Mouse (Mus musculus): ENCODE measurements around the gene Lrmda.

Gene Lrmda

DNA sequence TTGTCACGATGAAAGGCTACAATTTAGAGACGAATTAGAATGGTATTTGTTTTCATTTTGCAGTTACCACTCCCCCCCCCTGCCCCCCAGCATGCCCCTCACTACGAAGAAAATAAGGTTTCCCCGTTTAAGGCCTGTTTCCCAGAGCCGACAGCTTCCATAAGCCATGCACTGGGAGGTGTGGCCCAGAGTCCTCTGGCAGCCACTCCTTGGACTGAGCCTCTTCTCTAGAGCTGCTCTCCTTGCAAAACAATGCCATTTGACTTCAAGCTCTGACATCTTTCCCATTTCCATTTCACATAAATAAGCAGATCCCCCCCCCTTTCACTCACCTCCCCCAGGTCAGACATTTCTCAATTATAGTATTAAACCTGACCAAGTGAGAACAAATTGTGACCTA lies 654.1 kb downstream of the Lrmda start:
- no peak for DNase-seq

DNA sequence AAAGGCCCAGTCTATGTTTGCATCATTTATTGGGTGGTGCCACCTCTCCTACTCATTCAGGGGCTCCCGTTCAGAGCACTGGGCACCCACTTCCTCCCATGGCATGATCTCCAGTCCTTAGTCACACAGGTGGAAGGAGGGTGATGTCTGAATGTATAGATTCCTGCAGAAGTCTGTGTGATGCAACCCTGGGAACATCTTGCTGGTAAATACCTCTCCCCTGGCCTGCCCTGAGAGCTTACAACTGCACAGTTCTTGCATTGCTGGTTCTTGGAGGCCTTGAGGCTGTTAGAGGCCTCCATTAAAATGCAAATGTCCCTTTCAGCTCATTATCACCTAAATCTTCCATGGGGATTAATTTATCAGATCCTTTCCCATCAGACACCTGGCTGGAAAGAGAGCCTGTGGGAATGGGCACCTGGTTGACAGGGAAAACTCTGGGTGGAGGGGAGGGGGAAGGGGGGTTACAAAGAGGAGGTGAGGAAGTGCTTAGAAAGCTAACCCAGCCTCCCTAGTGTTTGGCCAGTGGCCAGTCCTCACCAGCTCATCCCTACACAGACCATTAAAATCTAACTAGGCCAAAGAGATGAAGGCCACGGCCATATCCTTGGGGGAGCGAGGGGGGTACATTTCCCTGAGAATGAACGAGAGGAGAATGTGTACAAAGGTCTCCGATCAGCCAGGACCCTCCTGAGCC lies 659.6 kb downstream of the Lrmda start:
- DNase-seq, result no peak

- DNase-seq, result no peak
Observed at GRCm38 (mm10) chr14:22679705-22680643, 660.5 kb downstream of the Lrmda start.

GRCm38 (mm10) chr14:22686886-22687285 lies 667.4 kb downstream of the Lrmda start:
- DNase-seq, result no peak

GRCm38 (mm10) chr14:22688399-22688798 lies 668.9 kb downstream of the Lrmda start:
- DNase-seq, result no peak

DNA sequence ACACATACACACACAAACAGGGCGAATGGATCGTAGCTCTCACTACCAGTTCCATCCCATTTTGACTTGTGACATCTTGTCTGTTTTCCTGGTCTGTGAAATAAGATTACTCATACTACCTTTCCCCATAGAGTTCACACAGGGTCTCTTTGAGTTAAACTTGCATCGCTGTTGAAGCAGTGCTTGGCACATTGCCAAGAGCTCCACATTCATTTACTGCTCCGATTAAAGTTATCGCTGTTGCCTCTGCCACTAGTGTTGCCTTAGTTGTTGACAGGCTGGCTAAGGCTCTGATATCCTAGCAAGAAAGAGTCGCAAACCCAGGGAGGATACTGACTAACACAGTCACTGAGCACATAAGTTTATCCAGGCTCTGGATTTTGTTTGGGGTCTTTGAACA lies 675.9 kb downstream of the Lrmda start:
- DNase-seq, result no peak

GRCm38 (mm10) chr14:22695931-22696365 lies 676.4 kb downstream of the Lrmda start:
- DNase-seq, result no peak

GRCm38 (mm10) chr14:22700236-22700635 lies 680.7 kb downstream of the Lrmda start:
- DNase-seq, result no peak

GRCm38 (mm10) chr14:22700690-22701089 lies 681.2 kb downstream of the Lrmda start:
- DNase-seq, result no peak

DNA sequence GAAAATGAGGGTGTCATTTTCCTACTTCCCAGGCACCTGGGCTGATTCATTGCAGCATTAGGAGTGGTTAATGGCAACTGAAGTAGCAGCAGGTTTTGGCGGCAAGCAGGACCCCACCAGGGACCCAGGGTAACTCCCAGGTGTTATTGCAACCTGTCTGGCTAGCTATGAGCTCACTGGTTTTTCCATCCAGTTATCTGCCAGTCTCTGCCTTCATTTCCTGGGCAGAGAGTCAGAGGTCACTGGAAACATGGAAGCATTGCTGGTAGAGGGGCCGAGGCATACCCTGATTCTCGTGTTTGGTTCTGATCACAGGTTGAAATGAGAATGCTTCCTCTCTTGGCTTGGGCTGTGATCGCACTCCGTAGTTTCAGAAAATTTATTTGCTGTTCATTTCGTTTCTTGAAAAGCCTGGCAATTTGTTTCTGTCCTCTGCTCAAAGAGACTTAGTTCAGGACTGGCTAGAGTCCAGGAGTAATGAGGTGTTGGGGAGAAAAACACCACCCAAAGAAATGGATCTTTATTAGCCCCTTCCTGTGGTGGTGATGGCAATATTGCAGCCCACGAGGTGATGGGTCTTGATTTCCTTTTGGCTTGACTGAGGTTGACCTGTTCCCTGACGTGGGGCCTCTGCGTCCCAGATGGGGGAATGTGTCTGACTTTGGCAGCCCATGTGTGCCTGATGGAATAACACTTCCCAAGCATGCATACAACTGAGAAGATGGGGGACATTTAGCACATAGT lies 688.6 kb downstream of the Lrmda start:
- no peak for DNase-seq

DNA sequence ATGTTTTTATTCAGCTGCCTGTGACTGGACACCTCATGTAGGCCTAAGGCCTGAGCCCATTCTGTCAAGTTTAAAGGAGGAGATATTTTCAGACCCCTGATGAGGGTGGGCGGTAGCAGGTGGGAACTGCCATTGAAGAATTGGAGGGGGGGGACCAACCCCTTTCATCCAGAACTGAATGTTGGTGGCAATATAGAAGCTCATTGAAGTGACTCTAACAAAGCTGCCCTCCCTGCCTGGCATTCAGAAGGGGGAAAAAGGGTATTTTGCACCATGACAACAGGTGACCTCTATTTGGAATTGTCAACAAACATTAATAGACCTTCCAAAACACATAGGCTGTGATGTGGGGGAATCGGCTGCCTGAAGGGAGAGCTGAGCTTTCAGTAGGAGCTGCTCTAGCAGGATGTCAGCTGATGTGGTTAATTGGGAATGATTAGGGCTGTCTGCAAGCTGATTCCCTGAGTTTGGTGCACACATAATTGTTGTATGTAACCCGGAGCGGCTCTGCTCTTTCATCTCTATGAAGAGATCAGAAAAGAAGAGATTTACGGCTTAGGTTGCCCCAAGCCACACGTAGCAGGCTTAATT lies 690.7 kb downstream of the Lrmda start:
- no peak for DNase-seq

- no peak for DNase-seq
Observed at GRCm38 (mm10) chr14:22712388-22712787, 692.9 kb downstream of the Lrmda start.

GRCm38 (mm10) chr14:22715581-22716378 lies 696.3 kb downstream of the Lrmda start:
- no peak for DNase-seq

GRCm38 (mm10) chr14:22719968-22720367 lies 700.5 kb downstream of the Lrmda start:
- no peak for DNase-seq

- no peak for DNase-seq
Observed at GRCm38 (mm10) chr14:22721845-22722244, 702.3 kb downstream of the Lrmda start.

DNA sequence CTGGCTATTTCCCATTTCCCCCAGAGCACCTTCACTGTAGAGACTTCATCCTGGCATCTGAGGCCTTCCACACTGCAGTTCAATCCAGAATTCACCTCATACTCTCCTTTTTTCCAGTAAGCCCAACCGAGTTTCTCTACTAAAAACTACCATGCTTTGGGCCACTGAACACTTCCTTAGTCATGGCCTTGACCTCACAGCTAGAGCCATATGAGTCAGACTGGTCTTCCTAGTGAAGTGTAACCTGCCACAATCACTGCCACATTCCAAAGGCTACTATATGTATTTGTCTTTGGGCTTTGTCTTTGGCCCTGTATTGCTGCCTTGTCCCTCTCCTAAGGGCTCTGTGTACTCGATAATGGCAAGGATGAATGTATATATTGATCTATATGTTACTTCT lies 708.0 kb downstream of the Lrmda start:
- DNase-seq, result no peak

DNA sequence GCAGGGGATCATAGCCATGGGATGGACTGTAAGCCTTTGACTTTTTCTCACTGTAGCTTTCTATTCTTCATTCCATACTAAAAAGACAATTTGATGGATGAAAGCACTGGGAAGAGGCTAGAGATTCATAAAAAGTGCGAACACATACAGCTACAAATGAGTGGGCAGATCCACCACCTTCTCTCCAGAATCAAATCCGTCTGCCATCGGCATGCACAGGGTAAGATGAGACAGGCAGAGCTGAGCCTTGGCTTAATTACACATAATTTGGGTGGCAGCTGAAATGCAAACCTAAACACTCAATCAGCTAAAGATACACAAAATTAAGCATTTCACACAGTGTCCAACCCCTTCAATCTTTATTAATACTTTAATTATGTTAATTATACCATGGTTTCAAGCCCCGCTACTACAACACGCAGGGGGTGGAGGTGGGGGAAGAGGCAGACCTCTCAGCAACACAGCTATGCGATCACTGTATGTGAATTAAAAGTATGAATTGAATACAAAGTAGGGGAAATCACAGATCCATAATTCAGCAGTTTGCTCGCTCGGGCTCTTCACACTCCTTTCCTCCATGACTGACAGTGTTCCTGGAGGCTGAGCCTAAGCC lies 709.2 kb downstream of the Lrmda start:
- no peak for DNase-seq

DNA sequence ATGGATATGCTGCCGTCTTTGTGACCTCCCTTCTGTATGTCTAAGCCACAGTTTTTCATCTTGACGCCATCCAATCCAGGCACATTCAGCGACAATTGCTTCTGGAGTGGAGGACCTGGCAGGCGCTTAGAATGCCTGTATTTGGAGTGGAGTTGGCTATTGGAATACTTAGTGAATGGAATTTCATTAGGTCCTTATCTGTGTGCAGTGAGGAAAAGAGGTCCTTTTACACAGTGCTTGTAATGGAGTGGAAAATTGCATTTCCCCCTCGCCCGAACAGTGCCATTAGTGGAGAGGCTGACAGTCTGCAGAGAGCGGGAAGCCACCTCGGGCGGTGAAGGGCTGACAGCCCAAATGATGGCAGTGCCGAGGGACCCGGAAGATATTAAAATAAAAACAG lies 719.1 kb downstream of the Lrmda start:
- no peak for DNase-seq

DNA sequence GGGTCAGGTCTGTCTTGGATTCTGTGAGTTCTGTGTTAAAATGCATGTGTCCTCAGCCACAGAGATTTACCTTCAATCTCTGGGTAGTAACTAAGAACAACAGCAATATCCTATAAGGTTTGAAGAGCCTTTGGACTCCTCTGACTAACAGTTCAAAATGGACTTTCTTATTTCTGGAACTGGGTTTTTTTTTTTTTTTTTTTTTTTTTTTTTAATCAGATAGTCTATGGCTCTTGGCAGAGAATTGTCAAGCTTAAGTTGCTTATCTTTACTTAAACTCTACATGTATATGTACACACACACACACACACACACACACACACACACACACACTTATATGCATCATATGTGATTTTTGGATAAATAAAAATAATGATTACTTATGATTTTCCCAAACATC lies 723.0 kb downstream of the Lrmda start:
- no peak for DNase-seq

GRCm38 (mm10) chr14:22743264-22743663 lies 723.8 kb downstream of the Lrmda start:
- no peak for DNase-seq

- DNase-seq, result no peak
Observed at GRCm38 (mm10) chr14:22744701-22745100, 725.2 kb downstream of the Lrmda start.
